Mouse (Mus musculus) CD8-positive naive resting alpha-beta T cell, adult 2 months (primary cell): ENCODE measurements at regions not wholly inside any gene's neighbourhood (a gene's known extent, or its start where the extent isn't known, plus 50 kb on each side); places are given as distances from the start of the nearest gene placed in this dataset.

Source experiments
- DNase-seq, 2 experiments: peaks; one replicate each; pipeline ENCODE4 v3.0.0; 2022; ENCODE audit warnings: low read depth in 2 of 2, low spot score in 2 of 2

DNA sequence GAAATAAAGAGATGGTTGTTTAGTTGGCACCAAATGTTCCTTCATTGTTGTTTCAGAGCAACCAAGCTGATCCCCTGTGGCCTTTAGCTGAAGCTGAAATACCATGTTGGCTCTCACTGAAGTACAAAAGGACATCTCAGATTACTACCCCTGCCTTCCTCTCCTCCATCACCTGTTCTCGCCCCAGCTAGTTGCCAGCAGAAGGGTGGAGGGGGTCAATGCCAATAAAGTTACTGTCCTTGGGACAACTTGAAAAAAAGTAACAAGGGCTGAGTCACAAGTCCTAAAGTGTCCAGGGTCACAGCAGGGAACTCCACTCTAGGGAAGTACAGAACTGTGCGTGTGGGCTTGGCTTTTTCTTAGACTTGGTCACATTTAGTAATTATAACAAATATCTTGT lies 216.0 kb downstream of the Lnpk start:
- DNase-seq: no peak

DNA sequence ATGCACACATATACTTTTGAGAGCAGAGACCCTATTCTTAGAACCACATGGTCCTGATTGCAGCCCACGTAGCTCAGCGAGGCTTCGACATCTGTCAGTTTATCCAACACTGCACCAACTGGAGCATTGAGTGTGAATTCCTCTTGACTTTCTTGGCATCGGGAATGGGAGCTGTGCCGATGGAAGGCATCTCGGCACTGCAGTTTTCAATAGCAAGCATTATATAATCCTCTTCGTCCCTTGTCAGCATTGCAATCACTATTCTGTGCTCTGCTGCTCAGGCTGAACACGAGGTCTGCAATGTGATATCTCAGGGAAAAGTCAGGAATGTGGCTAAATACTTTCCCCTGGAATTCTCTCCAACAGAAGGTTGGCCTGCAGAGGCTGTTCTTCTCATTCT lies 224.6 kb downstream of the Lnpk start:
- DNase-seq: no peak

DNA sequence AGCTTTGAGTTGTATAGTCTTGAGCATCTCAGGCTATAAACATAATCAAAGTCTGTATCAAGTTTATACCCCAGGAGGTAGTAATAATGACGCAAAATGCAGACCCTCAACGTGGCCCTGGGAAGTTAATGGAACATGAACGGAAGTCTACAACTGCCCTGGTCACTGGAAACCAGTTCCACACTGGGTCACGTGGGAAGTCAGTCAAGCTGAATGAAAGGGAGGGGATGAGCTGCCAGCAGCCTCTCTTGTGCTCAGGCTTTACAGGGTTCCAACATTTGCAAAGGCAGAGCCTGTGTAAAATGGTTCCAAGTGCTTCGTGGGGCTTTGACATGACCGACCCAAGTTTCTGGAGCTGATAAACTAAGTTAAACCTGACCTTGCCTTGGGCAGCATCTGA lies 229.4 kb downstream of the Lnpk start:
- no peak for DNase-seq

DNA sequence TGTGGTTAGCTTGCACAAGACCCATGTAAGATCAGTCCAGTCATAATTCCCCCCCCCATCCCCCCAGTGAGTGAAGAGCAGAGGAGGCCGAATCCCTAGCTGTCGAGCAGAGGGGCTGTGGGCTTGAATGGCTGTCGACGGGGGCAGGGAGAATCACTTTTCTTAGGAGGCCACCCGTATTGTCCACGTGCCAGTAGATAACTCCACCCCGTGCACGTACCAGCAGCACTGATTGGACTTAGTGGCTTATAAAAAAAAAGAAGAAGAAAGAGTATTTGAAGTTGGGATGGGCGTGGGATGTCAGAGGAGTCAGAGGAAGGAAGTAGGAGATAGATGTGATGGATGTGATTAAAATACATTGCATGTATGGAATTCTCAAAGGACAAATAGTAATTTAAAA lies 272.9 kb downstream of the Lnpk start:
- no peak for DNase-seq

DNA sequence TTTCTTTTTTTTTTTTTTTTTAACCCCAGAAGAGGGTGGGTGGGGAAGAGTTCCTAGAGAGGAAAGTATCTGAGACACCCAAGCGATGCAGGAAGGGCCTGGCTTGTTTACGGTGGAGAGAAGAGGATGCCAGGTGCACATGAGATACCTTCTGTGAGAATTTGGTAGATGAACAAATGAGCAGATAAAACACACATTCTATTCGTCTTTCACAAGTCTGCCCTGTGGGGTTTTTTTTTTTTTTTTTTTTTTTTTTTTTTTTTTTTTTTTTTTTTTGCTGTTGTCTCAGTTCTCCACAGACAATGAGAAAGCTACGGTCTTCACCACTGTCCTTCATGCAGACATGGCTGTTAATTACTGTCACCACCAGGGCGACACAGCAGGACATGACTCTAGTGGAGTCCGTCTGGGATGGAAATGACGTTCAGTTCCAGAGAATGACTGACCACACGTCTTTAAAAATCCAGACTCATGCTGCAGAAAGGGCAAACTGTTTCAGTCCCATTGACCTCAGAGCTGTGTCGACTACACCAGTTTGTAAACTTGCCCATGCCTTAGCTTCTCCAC lies 278.3 kb downstream of the Lnpk start:
- no peak for DNase-seq

DNA sequence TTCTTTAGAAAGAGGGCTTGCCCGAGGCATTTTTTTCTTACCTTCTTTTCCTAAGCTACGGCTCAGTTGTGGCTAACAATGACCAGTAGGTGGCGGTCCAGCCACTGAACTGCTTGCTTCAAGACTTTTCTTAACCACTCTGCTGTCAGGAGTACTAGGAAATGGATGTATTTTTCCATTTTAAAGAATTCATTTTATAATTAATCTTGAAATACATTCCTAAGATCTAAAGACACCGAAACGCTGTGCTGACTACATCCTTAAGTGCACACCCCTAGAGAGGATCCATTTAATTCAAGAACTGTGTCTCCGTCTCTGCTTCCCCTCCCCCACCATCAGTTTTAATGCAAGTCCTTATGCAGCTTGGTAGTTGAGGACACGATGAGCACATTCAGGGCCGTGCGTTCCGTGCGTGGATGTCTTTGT lies 278.9 kb downstream of the Lnpk start:
- DNase-seq: no peak

DNA sequence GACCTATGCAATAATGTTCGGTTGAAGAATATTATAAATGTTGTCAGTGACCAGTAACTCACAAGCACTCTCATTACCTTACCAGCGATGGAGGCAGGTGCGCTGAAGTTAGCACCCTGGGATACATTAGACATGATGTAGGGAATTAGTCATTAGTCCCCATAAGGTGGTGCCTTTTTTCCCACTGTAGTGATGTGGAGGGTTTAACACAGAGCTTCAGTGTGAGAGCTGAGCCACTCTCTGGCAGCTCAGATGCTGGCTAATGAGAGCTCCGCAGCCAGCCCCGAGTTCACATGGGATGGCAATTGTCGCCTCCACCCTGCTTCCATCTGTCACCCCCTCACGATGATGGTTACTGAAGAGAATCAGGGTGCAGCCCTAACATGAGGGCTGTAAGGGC lies 286.6 kb downstream of the Lnpk start:
- DNase-seq: no peak

DNA sequence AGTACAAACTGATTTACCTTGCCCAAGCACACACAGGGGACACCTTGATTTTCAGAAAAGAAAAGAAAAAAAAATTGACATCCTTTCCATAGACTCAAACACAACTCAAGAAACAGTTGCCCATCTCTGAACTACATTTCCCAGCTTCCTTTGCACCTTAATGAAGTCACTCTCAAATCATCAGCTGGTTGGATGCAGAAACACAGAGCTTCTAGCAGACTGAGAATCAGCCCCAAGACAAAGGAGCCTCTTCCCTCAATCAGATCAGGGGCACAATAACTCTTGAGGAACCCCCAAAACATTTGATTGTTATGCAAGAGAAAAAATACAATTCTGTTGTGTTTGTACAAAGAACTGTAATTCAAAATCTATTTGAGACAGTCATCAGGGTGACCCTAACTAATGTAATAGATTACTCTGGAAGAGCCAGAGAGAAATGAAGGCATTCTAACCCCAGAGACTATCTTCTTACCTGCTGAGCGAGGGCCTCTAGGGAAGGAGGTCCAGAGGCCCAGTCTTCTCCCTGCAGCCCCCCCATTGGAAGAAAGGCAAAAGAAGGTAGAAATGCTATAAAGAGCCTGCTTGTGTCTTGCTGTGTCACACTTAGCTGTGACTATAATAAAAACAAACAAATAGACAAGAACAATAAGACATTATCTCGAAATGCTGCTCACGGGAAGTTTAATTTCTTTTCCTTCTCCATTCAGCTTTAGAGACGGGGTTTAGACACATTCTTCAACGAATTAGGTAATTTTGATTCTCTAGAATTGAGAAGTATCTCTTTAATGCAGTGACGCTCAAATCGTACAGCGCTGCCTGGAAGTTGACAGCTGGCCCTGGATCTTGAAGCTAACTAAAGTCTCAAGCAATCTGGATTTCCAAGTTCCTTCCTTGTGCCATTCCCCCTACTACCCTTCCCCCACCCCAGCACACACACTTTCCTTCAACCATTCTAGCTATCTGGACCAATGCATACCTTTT lies 287.5 kb downstream of the Lnpk start:
- no peak for DNase-seq

DNA sequence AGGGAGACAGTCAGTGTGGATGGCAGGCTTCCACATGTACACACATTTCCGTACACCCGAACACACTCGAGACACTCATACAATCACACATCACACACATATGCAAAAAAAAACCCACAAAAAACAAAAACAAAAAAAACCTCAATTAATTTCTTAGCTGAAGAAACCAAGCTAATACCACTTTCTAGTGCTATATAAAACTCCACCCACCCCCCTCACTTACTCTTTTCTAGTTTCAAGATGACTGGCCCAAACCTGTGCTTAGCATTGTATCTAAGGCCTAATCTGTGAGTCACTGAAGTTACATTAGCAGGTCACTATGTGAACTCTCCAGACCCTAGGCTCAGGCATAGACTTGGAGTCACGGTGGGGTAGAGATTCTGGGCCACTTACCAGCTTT lies 293.6 kb downstream of the Lnpk start:
- DNase-seq: no peak

DNA sequence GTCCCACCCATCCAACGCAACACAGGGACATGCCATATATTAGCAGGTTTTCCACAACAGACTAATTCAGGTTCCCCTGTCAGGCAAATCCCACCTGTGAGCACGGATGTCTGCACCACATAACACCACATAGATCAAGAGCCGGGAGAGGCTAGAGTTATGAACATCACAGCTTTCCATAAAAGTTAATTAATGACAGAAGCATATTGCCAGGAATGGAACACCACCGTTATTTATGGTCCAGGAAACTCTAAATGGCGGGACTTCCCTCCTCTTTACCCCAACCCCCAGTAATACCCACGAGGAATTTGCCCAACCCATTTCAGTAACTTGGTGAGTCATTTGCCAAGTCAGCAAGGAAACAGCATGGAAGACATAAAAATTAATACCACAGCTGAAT lies 314.3 kb downstream of the Lnpk start:
- DNase-seq: no peak

DNA sequence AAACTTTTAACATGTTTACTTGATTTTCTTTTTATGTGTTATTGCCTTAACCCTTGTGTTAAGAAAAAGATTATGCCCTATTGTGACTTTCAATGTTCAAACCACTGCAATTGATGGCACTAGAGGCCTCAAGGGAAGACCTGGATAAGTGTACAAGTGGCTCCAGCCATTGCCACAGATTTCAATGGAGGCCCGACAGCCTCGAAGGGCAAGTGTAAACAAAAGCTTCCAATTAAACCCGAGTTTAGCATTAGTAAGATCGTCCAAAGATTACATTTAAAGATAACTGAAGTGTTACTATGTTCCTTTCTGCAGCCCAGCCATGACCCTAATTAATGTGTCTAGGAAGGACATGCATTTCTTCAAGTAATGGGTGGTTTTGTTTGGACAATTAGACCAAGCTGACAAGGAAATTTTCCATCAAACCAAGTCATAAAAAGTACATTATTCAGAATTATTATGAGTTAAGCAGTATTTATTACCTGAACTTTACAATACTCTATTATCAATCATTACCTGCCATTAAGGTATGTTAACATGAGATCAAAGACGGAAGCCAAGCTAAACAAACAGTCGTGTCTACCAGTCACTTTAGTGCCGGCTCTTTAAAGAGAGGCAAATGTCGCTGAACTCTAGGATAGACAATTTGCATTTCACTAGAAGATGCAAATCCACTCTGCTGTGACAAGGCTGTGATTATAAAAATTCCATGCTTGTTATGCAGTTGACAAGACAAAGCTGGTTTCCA lies 322.0 kb downstream of the Lnpk start:
- no peak for DNase-seq

DNA sequence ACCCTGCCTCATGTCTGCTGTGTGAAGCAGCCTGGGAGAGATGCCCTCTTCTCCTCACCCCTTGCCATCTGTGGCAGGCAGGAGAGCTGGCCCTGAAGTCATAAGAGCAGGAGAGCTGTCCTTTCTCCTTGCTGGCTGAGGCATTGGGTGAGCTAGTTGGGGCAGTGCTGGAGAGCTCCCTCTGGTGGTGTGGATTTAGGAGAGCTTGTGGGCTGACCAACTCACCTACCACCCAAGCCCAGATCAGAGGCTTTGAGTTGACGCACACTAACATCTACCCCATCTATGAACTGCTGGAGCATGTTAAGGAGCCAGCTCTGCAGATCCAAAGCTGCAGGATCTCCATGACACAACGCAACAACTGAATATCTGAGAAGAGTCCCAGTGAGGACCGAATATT lies 331.7 kb downstream of the Lnpk start:
- DNase-seq: no peak

DNA sequence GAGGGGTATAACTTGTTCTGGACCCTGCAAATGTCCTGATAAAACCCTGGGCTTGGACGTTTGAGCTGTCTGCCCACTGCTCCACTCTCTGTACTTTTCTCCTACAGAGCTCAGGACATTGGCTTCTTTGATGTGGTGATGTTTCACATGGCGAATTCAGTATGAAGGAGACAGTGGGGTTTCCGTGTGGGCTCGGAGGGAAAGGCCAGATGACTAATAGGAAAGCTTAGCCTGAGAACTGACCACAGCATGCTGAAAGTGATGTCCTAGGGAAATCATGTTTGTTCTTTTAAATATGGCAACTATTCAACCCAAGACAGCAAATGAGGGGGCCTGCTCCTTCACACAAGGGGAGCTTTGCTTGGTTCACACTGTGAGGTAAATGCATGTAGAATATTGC lies 332.6 kb downstream of the Lnpk start:
- no peak for DNase-seq

DNA sequence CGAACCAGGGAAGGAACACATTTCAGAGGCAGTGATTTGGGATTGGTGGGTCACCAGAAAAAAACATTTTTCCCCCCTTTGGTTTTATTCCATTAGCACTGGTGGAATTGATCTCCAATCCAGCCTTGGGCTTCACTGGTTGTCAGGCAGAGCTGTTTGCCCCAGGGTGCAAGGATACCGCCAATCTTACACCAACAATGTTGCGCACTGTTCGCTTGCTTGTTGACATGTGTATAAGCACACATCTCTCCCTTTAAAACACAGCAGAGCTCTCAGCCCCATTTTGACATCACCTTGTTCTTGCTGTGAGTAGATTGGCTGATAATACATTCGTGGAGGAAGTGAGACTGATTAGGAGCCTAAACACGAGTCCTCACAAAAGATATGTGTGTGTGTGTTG lies 333.1 kb upstream of the Atp5g3 start:
- no peak for DNase-seq

DNA sequence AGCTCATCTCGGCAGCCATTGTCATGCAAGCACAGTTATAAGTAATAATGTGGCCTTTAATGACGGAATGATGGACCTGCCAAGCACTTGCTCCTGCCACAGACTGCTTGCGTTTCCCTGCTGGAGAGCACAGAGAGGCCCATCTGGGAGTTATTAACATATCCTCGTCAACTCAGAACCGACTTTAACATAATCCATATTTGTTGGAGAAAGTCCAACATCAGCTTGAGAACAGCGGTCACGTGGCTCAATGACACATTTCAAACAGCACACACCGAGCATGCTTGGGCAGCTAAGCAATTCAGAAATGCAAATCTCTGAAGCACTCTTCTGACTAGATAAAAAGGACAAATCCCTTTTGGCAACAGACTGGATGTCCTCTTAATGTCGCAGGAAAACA lies 332.7 kb upstream of the Atp5g3 start:
- DNase-seq: no peak

DNA sequence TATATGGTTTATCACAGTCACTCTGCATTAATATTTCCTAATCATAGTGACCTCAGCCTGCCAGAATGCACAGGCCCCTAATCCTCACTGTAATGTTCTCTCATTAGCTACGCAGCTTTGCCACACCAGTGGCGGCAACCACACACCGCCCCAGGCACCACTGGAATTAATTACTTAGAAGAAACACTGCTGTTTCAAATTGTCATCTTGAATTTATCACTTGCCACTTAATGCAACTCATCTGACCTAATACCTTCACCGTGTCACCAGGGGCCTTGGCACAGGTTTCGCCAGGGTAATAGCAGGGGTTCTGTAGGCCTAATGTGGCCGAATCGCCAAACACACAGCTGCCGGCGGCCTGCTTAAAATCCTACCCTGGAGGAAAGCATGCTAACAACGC lies 328.5 kb upstream of the Atp5g3 start:
- no peak for DNase-seq

DNA sequence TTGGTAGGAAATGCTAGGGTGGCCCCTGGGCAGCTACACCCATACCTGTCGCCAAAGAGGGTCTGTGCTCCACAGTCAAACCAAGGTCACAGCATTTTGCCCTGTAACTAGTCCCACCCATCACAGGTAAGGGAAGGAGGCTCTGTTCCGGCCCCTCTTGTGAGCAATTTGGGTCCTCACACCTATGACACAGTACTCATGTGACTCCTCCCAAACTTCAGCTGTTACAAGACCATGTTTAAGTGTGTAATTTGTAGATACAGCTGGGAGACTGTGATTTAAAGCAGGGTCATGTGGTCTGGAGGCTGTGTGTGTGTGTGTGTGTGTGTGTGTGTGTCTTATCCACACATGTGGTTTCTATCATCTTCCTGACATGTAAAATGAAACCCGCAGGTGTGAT lies 306.3 kb upstream of the Atp5g3 start:
- no peak for DNase-seq

DNA sequence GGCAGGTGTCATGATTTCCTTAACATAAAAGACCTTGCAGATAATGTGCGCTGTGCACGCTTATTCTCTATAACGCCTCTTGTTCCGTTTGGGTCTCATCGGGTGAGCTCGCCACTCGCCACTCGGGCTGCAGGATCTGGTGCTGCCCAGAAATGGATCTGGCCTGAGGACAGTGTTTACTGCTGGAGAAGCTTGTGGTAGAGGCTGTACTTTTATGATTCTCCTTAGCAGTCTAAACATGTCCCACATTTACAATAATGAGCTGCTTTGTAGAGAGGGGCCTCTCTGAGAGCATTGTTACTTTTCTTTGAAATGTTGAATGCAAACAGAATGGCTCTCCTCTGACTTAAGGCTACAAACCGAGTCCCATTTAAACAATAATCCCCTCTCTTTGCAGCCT lies 299.1 kb upstream of the Atp5g3 start:
- DNase-seq: no peak

DNA sequence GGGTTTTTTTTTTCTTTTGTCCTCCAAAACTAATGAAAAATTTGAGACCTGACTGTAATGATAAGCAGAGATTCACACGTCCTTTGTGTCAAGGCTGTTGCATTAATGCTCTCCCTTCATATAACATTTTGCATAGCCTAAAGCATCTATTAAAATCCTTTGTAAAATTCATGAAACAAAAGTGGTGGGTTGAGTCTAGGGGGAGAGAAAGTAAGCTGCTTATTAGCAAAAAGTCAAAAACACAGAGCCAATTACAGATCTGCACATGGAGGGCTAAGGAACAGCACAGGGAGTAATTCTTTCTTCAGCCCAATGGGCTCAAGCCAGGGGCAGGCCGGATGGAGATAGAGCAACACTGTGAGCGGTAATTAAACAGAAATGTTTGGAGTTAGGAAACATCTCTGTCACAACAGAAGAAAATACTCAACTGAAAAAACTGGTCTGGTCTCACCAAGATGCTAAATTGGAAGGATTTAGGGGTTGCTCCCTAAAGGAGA lies 298.3 kb upstream of the Atp5g3 start:
- no peak for DNase-seq

DNA sequence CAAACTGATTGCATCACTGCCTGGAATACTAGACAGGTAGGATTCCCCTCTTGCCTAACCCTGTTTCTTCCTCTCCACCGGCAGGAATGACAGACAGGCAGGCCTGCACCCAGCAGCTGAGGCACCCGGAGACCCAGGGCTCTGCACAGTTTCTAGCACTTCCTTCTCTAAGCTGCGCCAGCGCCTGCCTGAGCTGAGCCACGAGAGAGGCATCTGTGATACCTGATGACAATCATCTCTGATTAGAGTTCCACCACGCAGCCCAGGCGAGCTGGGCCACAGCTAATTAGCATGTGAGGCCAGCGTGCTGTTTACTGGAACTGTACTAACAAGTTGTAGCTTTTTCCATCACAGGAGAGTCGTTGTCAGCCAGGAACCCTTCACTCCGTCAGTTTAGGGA lies 296.3 kb upstream of the Atp5g3 start:
- DNase-seq: no peak

DNA sequence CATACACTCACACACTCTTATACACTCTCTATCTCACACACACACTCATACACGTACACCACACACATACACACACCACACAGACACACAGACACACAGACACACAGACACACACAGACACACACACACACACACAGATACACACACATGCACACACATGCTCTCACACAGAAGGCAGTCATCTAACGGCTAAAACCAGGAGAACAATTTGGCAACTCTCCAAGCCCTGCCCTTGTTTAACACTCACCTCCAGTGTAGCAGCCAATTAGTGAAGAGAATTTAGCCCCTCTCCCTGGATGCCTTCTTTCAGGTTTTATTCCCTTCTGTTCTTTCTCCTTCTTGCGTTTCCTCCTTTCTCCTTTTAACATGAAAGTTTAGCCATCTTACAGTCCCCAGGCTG lies 291.6 kb upstream of the Atp5g3 start:
- DNase-seq: no peak
